Mouse (Mus musculus): Measurements from ENCODE around the gene Atf5.

Gene Atf5

GRCm38 (mm10) chr7:44850789-44851624 is 34.5 kb upstream of the Atf5 start:
- DNase-seq (ENCODE audit: low read depth, low spot score): no peak

GRCm38 (mm10) chr7:44850146-44850545 is 33.7 kb upstream of the Atf5 start:
- peak; percentile 50 for DNase-seq (ENCODE audit: low read depth, low spot score)

GRCm38 (mm10) chr7:44849416-44850111 is 33.1 kb upstream of the Atf5 start:
- peak; percentile 79 for DNase-seq (ENCODE audit: low read depth, low spot score)

GRCm38 (mm10) chr7:44848561-44849415 is 32.3 kb upstream of the Atf5 start, which contains the start of the genes Akt1s1 and Tbc1d17:
Gene Akt1s1, plus strand, starts transcription at chr7:44848991.
Gene Tbc1d17, minus strand, starts transcription at chr7:44849079.
- DNase-seq (ENCODE audit: low read depth, low spot score): peak; percentile 90

GRCm38 (mm10) chr7:44847772-44848171 is 31.3 kb upstream of the Atf5 start:
- no peak for DNase-seq (ENCODE audit: low read depth, low spot score)

- DNase-seq (ENCODE audit: low read depth, low spot score): no peak
Measured at GRCm38 (mm10) chr7:44846804-44847203, 30.3 kb upstream of the Atf5 start.

GRCm38 (mm10) chr7:44845006-44845405 is 28.5 kb upstream of the Atf5 start:
- no peak for DNase-seq (ENCODE audit: low read depth, low spot score)

- no peak for DNase-seq (ENCODE audit: low read depth, low spot score)
Measured at GRCm38 (mm10) chr7:44841825-44842463, 25.5 kb upstream of the Atf5 start.

GRCm38 (mm10) chr7:44840426-44840825 is 24.0 kb upstream of the Atf5 start:
- DNase-seq (ENCODE audit: low read depth, low spot score): no peak

- no peak for DNase-seq (ENCODE audit: low read depth, low spot score)
Measured at GRCm38 (mm10) chr7:44839491-44840191, 23.2 kb upstream of the Atf5 start.

GRCm38 (mm10) chr7:44839171-44839490 is 22.7 kb upstream of the Atf5 start:
- DNase-seq (ENCODE audit: low read depth, low spot score): no peak

GRCm38 (mm10) chr7:44838073-44838472 is 21.6 kb upstream of the Atf5 start:
- no peak for DNase-seq (ENCODE audit: low read depth, low spot score)

- DNase-seq (ENCODE audit: low read depth, low spot score): no peak
Measured at GRCm38 (mm10) chr7:44836423-44837053, 20.1 kb upstream of the Atf5 start.

GRCm38 (mm10) chr7:44836016-44836404 is 19.6 kb upstream of the Atf5 start:
- DNase-seq (ENCODE audit: low read depth, low spot score): no peak

- no peak for DNase-seq (ENCODE audit: low read depth, low spot score)
Measured at GRCm38 (mm10) chr7:44835373-44836015, 19.0 kb upstream of the Atf5 start.

- no peak for DNase-seq (ENCODE audit: low read depth, low spot score)
Measured at GRCm38 (mm10) chr7:44832763-44833162, 16.3 kb upstream of the Atf5 start.

GRCm38 (mm10) chr7:44828706-44829105 is 12.2 kb upstream of the Atf5 start:
- DNase-seq (ENCODE audit: low read depth, low spot score): no peak

- no peak for DNase-seq (ENCODE audit: low read depth, low spot score)
Measured at GRCm38 (mm10) chr7:44826771-44827170, 10.3 kb upstream of the Atf5 start.

- DNase-seq (ENCODE audit: low read depth, low spot score): peak; percentile 66
Measured at GRCm38 (mm10) chr7:44824872-44825271, 8.4 kb upstream of the Atf5 start.

- no peak for DNase-seq (ENCODE audit: low read depth, low spot score)
Measured at GRCm38 (mm10) chr7:44823409-44823808, 7.0 kb upstream of the Atf5 start.

Measured in c-Kit-negative CD71-positive TER-119-positive erythroid progenitor cells, embryonic 14.5 days (primary cell).